Mouse (Mus musculus): ENCODE measurements around the gene Caml. TPM values are rescaled to one million over a fixed set of nuclear protein-coding genes. Genes with fewer than 3 reads are reported as not detected.
"Not testable (repeated sequence)": the region's sequence is repeated elsewhere in the genome, so short reads cannot be mapped to it uniquely, and the experiment has no call there.

Caml gene
- polyA plus RNA-seq, 1 experiment, result 44.9 TPM

DNA sequence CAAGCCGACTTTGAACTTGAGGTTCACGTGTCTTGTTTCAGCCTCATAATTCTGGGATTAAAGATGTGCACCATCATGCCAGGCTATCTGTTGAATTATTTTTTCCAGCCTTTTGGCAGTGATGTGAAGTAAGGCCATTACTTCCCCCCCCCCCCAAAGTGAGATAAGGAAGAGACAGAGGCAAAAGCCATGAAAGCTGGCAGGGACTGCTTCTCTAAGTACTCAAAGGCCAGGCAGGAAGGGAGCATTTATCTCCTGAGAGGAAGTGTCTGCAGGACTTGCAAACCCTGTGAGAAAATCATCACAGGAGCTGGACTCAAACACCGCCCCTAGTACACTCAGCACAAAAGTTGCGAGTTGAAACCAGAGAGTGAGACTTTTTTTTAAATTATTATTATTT, 3.5 kb upstream of the Caml start:
- TF ChIP-seq POLR2A (IDR thresholded peaks at IDR 0.05; ENCODE audit: borderline replicate concordance, low read depth, low read length), result no peak
- Histone ChIP-seq H3K27ac (ENCODE audit: insufficient read depth, low read depth, low read length) (no peak overlapping the region), H3K4me3 (ENCODE audit: insufficient read depth, low read length) (no peak overlapping the region), H3K4me1 (ENCODE audit: control insufficient read depth, insufficient read depth, low read length) (peaks cover 15% of the 10 kb centered on the region)

DNA sequence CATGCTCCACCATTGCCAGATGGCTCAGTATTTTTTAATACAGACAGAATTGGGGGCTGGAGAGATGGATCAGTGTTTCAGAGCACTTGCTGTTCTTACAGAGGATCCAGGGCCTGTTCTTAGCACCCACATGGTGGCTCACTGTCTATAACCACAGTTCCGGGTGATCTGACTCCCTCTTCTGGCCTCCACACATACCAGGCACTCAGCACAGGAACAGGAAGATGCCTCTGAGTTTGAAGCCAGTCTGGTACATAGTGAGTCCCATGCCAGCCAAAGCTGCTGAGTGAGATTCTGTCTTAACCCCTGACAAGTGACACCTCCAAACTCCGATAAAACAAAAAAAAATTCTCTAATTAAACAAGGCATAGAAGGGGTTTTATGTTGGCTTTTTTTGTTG, 2.5 kb upstream of the Caml start:
- no peak for TF ChIP-seq CTCF (IDR thresholded peaks at IDR 0.05; ENCODE audit: low read depth, low read length)
- TF ChIP-seq POLR2A (IDR thresholded peaks at IDR 0.05; ENCODE audit: borderline replicate concordance, low read depth, low read length), result no peak
- H3K4me3 ChIP-seq (ENCODE audit: insufficient read depth, low read length), result no peak overlapping the region
- peaks cover 17% of the 10 kb centered on the region for H3K4me1 ChIP-seq (ENCODE audit: control insufficient read depth, insufficient read depth, low read length)
- H3K27ac ChIP-seq (ENCODE audit: insufficient read depth, low read depth, low read length), result no peak overlapping the region

DNA sequence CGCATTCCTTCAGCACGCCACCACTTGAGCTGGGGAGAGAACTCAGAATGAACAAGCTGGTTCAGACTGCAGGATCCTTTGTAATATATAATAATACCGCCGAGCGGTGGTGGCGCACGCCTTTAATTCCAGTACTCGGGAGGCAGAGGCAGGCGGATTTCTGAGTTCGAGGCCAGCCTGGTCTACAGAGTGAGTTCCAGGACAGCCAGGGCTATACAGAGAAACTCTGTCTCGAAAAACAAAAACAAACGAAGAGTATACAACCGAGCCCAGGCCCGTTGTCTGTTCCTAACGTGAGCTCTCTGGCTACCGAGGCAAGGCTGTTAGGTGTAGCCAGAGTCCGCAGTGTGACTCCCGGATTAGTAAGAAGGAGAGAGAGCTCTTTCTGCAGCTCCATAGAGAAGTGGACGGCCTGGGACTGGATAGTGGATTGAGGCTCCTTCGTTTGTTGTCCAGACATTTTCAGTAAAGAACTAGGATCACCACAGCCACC, 603 bp upstream of the Caml start:
- peak overlapping the region; percentile 86 for H3K27ac ChIP-seq (ENCODE audit: insufficient read depth, low read depth, low read length)
- H3K4me1 ChIP-seq (ENCODE audit: control insufficient read depth, insufficient read depth, low read length), result peaks cover 17% of the 10 kb centered on the region

DNA sequence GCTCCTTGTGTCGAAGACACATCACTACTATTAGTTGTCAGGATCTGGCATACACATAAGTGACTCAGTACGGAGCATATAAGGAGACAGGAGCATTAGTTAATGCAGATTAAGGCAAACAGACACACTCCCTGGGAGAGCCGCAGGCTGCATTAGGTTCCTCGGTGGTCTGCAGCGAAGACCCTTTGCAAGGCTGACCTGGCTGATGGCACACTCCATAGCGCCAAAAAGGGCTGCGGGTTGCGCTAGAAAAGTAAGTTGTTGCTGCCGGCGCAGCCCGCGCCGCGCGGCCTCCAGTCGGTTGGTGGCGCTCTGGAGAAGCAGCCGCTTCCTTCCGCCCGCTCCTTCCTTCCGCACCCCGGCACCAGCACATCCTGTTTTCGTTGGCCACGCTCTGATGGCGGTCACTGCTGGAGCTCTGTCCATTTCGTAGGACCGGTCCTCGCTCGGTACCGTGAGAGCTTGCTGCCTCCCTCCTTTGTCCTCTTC, 11.9 kb downstream of the Caml start, which contains the start of gene Ddx46:
Ddx46 (plus strand) TSS at position 389 of the 489 bp plus-strand sequence.
- Histone ChIP-seq H3K27ac (ENCODE audit: insufficient read depth, low read depth, low read length) (0 out of 2 replicates have a peak within 1 kb of the TSS, but pooled peaks have one; percentile 19), H3K4me1 (ENCODE audit: control insufficient read depth, insufficient read depth, low read length) (peaks cover 7% of the 10 kb centered on the region), H3K4me3 (ENCODE audit: insufficient read depth, low read length) (peak within 1 kb of the TSS; percentile 97)
- TF ChIP-seq CTCF (IDR thresholded peaks at IDR 0.05; ENCODE audit: low read depth, low read length) (peak; percentile 38; the same call in 1 of the 2 replicates), POLR2A (IDR thresholded peaks at IDR 0.05; ENCODE audit: borderline replicate concordance, low read depth, low read length) (no peak)

More for the DNA sequence above, 603 bp upstream of the Caml start:
- peak overlapping the region; percentile 81 for H3K4me3 ChIP-seq (ENCODE audit: insufficient read depth, low read length)

DNA sequence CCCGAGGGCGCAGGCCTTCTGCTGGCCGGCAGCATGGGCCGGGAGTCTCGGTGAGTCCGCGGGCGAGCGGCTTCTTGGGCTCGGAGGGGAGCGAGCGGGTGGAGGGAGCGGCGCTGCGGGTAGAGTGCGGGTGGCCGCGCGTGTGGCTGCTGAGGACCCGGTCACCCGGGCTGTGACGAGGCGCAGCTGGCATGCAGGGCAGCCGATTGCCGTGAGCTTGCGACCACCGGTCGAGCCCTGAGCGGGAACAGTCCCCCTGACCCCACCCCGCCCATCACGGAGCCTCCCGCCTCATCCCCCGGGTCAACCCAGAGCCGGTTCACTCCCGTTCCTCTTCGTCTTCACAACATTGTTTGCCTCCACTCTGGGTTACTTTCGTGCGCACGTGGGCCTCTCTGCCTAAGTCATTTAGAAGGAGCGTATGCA, 12.4 kb downstream of the Caml start:
- H3K27ac ChIP-seq (ENCODE audit: insufficient read depth, low read depth, low read length), result 0 out of 2 replicates have a peak overlapping the region, but pooled peaks have one; percentile 19
- H3K4me1 ChIP-seq (ENCODE audit: control insufficient read depth, insufficient read depth, low read length), result peaks cover 7% of the 10 kb centered on the region
- peak overlapping the region; percentile 97 for H3K4me3 ChIP-seq (ENCODE audit: insufficient read depth, low read length)
- no peak for TF ChIP-seq POLR2A (IDR thresholded peaks at IDR 0.05; ENCODE audit: borderline replicate concordance, low read depth, low read length)
- no peak for TF ChIP-seq CTCF (IDR thresholded peaks at IDR 0.05; ENCODE audit: low read depth, low read length)

DNA sequence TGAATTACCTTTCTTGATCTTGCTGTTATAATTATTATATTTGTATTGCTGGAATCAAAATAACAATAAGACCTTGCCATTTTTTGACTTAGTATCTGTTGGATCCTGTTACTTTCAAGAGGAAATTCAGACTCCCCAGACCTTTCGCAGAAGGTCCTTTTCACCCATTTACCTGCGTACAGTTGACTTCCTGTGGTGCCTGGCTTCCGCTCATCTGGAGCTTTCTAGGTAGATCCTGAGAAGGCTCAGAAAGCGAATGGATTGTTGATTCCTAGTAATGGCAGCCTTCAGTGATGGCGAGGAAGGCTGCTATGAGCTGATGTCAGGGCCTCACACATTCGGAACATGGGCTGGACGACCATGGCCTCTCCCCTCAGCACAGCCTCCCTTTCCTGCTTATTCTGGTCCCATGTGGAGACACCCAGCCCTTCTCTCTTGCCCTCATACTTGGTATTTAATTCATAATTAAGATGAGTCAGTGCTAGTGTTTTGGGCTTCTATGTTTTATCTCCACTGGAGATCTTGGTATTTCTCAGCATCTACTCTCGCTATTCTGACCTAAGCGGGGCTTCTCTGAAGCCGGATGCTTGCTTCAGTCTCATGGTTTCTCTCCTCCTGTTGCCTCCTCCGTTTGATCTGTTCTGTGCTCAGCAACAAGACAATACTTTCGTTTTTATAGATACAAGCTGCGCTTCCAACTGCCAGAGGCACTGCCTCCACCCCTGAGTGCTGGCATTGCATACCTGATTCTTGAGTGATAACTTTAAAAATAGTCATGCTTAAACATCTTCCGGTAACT, 13.6 kb downstream of the Caml start:
- peaks cover 7% of the 10 kb centered on the region for H3K4me1 ChIP-seq (ENCODE audit: control insufficient read depth, insufficient read depth, low read length)
- no peak for TF ChIP-seq POLR2A (IDR thresholded peaks at IDR 0.05; ENCODE audit: borderline replicate concordance, low read depth, low read length)
- TF ChIP-seq CTCF (IDR thresholded peaks at IDR 0.05; ENCODE audit: low read depth, low read length), result no peak
- no peak overlapping the region for H3K27ac ChIP-seq (ENCODE audit: insufficient read depth, low read depth, low read length)
- H3K4me3 ChIP-seq (ENCODE audit: insufficient read depth, low read length), result peak overlapping the region; percentile 97; the same call in 1 of the 2 replicates

DNA sequence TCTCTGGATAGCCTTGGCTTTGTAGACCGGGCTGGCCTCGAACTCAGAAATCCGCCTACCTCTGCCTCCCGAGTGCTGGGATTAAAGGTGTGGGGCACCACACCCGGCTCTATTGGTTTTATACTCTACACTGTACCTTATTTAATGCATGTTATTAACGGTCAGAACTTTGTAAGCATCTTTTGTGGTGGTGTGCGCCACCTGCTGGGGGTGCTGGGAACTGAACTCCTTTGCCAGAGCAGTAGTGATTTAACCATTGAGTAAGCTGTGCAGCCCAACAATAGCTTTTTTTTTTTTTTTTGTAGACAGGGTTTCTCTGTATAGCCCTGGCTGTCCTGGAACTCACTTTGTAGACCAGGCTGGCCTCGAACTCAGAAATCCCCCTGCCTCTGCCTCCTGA, 17.7 kb downstream of the Caml start:
- TF ChIP-seq CTCF (IDR thresholded peaks at IDR 0.05; ENCODE audit: low read depth, low read length), result peak; percentile 78

DNA sequence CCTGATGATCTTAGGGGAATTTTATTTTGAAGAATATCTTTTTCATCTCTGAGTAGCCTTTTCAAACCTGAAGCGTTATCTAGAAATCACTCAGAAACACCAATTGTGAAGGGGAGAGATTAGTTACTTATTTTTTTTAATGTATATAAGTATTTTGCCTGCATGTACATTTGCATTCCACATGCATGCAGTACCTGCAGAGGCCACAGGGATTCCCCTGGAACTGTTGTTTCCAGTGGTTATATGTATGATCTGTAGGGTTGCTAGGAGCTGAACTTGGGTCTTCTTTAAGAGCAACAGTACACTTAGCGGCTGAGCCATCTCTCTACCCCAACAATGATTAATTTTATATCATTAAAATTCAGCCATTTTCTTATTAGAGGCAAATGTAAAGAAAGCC, 21.7 kb downstream of the Caml start:
- no peaks in the 10 kb centered on the region for H3K4me1 ChIP-seq (ENCODE audit: control insufficient read depth, insufficient read depth, low read length)
- H3K4me3 ChIP-seq (ENCODE audit: insufficient read depth, low read length), result no peak overlapping the region
- TF ChIP-seq CTCF (IDR thresholded peaks at IDR 0.05; ENCODE audit: low read depth, low read length), result no peak
- TF ChIP-seq POLR2A (IDR thresholded peaks at IDR 0.05; ENCODE audit: borderline replicate concordance, low read depth, low read length), result no peak
- no peak overlapping the region for H3K27ac ChIP-seq (ENCODE audit: insufficient read depth, low read depth, low read length)

More for the DNA sequence above, 17.7 kb downstream of the Caml start:
- H3K4me3 ChIP-seq (ENCODE audit: insufficient read depth, low read length); H3K4me1 ChIP-seq (ENCODE audit: control insufficient read depth, insufficient read depth, low read length); H3K27ac ChIP-seq (ENCODE audit: insufficient read depth, low read depth, low read length): not testable (repeated sequence)

DNA sequence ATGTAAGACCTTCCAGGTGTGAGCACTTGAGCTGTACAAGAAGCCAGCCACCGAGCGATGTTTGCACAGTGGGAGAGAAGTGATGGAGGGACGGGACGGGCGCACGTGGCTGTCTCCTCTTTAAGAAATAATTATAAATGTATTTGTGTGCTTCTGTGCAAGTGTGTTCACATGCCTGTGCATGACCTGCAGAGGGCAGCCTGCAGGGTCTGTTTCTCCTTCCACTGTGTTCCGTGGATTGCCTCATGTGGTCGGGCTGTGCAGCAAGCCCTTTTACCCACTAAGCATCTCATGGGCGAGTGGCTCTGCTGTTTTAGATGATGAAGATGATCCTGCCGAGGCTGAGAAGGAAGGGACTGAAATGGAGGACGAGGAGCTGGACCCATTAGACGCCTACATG, 27.3 kb downstream of the Caml start:
- TF ChIP-seq CTCF (IDR thresholded peaks at IDR 0.05; ENCODE audit: low read depth, low read length) (no peak), POLR2A (IDR thresholded peaks at IDR 0.05; ENCODE audit: borderline replicate concordance, low read depth, low read length) (no peak)
- Histone ChIP-seq H3K4me3 (ENCODE audit: insufficient read depth, low read length) (no peak overlapping the region), H3K27ac (ENCODE audit: insufficient read depth, low read depth, low read length) (no peak overlapping the region), H3K4me1 (ENCODE audit: control insufficient read depth, insufficient read depth, low read length) (peaks cover 16% of the 10 kb centered on the region)

DNA sequence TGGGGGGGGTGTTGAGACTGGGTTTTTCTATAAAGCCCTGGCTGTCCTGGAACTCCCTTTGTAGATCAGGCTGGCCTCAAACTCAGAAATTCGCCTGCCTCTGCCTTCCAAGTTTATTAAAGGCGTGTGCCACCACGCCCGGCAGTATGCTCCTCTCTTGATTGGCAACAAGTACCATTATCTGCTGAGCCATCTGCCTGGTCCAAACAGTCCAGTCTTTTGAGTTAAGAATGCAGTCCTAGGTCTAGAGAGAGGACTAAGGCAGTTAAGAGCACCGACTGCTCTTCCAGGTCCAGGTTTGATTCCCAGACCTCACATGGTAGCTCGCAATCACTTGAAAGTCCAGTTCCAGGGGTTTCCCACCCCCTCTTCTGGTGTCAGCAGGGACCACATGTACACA, 28.2 kb downstream of the Caml start:
- no peak for TF ChIP-seq CTCF (IDR thresholded peaks at IDR 0.05; ENCODE audit: low read depth, low read length)
- no peak for TF ChIP-seq POLR2A (IDR thresholded peaks at IDR 0.05; ENCODE audit: borderline replicate concordance, low read depth, low read length)

More for the DNA sequence above, 28.2 kb downstream of the Caml start:
- Histone ChIP-seq H3K4me1 (ENCODE audit: control insufficient read depth, insufficient read depth, low read length) (peaks cover 16% of the 10 kb centered on the region), H3K4me3 (ENCODE audit: insufficient read depth, low read length) (no peak overlapping the region), H3K27ac (ENCODE audit: insufficient read depth, low read depth, low read length) (no peak overlapping the region)

Data from bone marrow macrophage, adult 2 months (primary cell).